Mouse (Mus musculus) layer of hippocampus, adult 18-20 months (tissue): ENCODE measurements around the gene Pax8. TPM values are rescaled to one million over a fixed set of nuclear protein-coding genes. Genes with fewer than 3 reads are reported as not detected.

Experiments
- total RNA-seq, 2 experiments: library from RNA; stranded (reverse); gene quantifications; 2 replicates each; pipeline ENCODE4 v1.2.3; 2021

Pax8 gene
- total RNA-seq, 2 experiments from 2014 or later, result not detected

Other genes with a start within 250 kb of the Pax8 start
- not detected for gene Il1f5, start 198.6 kb downstream of the Pax8 start, total RNA-seq
- gene Il1f10, start 184.4 kb downstream of the Pax8 start, total RNA-seq, result not detected
- not detected for gene Il1rn, start 138.7 kb downstream of the Pax8 start, total RNA-seq
- 1 to 10 TPM in 1 of 2 experiments, under 1 TPM in 1; 0.81 to 1.0 TPM for gene Psd4, start 108.0 kb downstream of the Pax8 start, total RNA-seq